Mouse (Mus musculus) midbrain, postnatal 0 days (tissue): Measurements from ENCODE around the gene Zfp189. TPM values are rescaled to one million over a fixed set of nuclear protein-coding genes. Genes with fewer than 3 reads are reported as not detected.

Source experiments
- ATAC-seq: fragments of 200-750 bp; cut with Nextera tagmentation; 2 replicates; pipeline ENCODE4 v1.8.0; 2017; ENCODE audit warnings: moderate number of reproducible peaks, mild to moderate bottlenecking, moderate TSS enrichment, moderate library complexity; ENCODE audit not compliant: low FRiP score
- DNase-seq: peaks from one replicate; pipeline ENCODE4 v3.0.0-alpha.2; 2015; ENCODE audit warnings: low spot score
- H3K27ac ChIP-seq: fragments of 300-500 bp; sonication (generic); 2 replicates; pipeline ENCODE4 v1.5.1; 2014; ENCODE audit warnings: low read depth, mild to moderate bottlenecking, low read length, mixed read lengths
- H3K27me3 ChIP-seq: fragments of 300-500 bp; sonication (generic); 2 replicates; pipeline ENCODE4 v1.6.1; 2014; ENCODE audit warnings: low read length, control low read depth, mixed read lengths; ENCODE audit not compliant: insufficient read depth
- H3K36me3 ChIP-seq: fragments of 300-500 bp; sonication (generic); 2 replicates; pipeline ENCODE4 v1.6.1; 2014; ENCODE audit warnings: low read length, control low read depth, mixed read lengths; ENCODE audit not compliant: insufficient read depth
- H3K4me1 ChIP-seq: fragments of 300-500 bp; sonication (generic); 2 replicates; pipeline ENCODE4 v1.6.1; 2014; ENCODE audit warnings: mild to moderate bottlenecking, control low read depth, antibody characterized with exemption, low read length, mixed read lengths; ENCODE audit not compliant: insufficient read depth
- H3K4me2 ChIP-seq: fragments of 300-500 bp; sonication (generic); 2 replicates; pipeline ENCODE4 v1.6.1; 2014; ENCODE audit warnings: low read depth, mild to moderate bottlenecking, low read length, mixed read lengths; ENCODE audit not compliant: poor library complexity, severe bottlenecking
- H3K4me3 ChIP-seq: fragments of 300-500 bp; sonication (generic); 2 replicates; pipeline ENCODE4 v1.5.1; 2014; ENCODE audit warnings: low read depth, mild to moderate bottlenecking, low read length, moderate library complexity
- H3K9ac ChIP-seq: fragments of 300-500 bp; sonication (generic); replicated peaks from 2 replicates; pipeline ENCODE4 v1.6.1; 2014; ENCODE audit warnings: mild to moderate bottlenecking, low read length, moderate library complexity, mixed read lengths; ENCODE audit not compliant: poor library complexity, severe bottlenecking
- H3K9me3 ChIP-seq: fragments of 300-500 bp; sonication (generic); 2 replicates; pipeline ENCODE4 v1.6.1; 2016; ENCODE audit warnings: low read length, control low read depth
- CTCF ChIP-seq: IDR thresholded peaks from 2 replicates; pipeline ENCODE4 v1.5.1; 2016; ENCODE audit warnings: antibody characterized with exemption, mild to moderate bottlenecking
- WGBS: fragments of 180-500 bp; shearing (Covaris S2); extraction: QIAGEN DNeasy Blood & Tissue Kit; methylation state at CpG from one replicate; pipeline ENCODE4 v1.1.7; 2014; 5-methylcytosine and 5-hydroxymethylcytosine counted together
- polyA plus RNA-seq: library from polyadenylated mRNA; unstranded; fragments of >200 nt; fragmentation: Nextera tagmentation; extraction: Ambion mirVana; gene quantifications from 2 replicates; pipeline ENCODE4 v1.2.1, GENCODE M21; 2015
- total RNA-seq: library from RNA; depleted of rRNA; stranded (reverse); fragments of >200 nt; gene quantifications from 2 replicates; pipeline ENCODE4 v1.2.3, GENCODE M21; 2014

Gene Zfp189
- total and polyA plus RNA-seq, 2 experiments from 2014 or later, result 4.2 to 6.3 TPM

DNA sequence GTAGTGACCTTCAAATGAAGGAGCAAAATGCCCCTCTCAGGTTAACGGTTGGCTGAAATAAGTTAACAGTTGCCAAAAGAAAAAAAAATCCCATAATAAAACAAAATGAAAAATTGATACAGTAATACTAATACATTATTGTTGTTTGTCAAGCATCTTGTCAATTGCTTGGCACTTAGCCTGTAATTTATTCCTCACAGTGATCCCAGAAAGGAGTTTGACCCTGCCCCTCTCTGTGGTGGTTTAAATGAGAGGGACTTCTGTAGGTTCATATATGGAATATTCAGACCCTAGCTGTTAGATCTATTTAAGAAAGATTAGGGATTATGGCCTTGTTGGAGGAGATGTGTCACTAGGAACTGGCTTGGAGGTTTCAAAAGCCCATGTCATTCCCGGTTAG is 25.1 kb downstream of the Zfp189 start:
- H3K9me3 ChIP-seq, result no peaks in the 10 kb centered on the region
- no peak overlapping the region for H3K27ac ChIP-seq
- DNase-seq (no peak), ATAC-seq (no peak)
- H3K36me3 ChIP-seq, result no peaks in the 10 kb centered on the region
- no peak overlapping the region for H3K9ac ChIP-seq
- no peak overlapping the region for H3K4me3 ChIP-seq
- no peaks in the 10 kb centered on the region for H3K4me1 ChIP-seq
- WGBS, result 88% methylated on average over 2 of the region's 2 CpGs
- no peak for TF ChIP-seq CTCF
- H3K27me3 ChIP-seq, result no peaks in the 10 kb centered on the region
- H3K4me2 ChIP-seq, result no peak overlapping the region

DNA sequence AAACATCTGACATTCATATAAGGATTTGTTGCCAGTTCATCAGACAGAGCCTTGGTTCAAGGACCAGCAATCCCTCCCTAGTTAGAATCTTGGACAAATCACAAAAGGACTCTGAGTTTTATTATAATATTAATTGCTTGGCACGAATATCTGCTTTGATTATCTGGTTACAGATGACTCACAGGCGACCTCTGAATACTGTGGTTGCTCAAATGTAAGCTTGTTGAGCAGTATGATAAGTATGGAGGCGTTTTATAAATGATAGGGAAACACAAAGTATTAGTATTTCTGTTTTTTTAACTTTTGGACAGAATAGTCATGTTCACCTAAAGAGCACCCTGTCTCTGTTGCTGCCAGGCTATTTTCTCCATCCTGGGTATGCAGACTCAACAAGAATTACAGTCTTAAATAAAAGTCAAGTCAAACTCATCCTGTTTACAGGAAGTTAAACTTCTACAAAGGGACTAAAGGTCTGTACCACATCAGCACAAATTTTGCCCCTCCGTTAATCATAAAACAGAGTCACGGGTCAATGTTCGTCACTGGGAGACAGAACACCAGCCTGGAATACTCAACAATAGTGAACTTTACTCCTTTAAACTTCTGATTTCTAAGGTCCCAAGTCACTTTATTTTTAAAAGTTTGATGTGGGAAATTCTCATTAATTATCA is 26.0 kb downstream of the Zfp189 start:
- no peak overlapping the region for H3K4me2 ChIP-seq
- ATAC-seq, result no peak
- H3K9me3 ChIP-seq, result no peaks in the 10 kb centered on the region
- H3K27me3 ChIP-seq, result no peaks in the 10 kb centered on the region
- no peak overlapping the region for H3K27ac ChIP-seq
- no peaks in the 10 kb centered on the region for H3K4me1 ChIP-seq
- no peak for DNase-seq
- TF ChIP-seq CTCF, result no peak
- H3K4me3 ChIP-seq, result no peak overlapping the region
- H3K36me3 ChIP-seq, result no peaks in the 10 kb centered on the region
- no peak overlapping the region for H3K9ac ChIP-seq
- WGBS, result 80% methylated on average over 6 of the region's 6 CpGs

DNA sequence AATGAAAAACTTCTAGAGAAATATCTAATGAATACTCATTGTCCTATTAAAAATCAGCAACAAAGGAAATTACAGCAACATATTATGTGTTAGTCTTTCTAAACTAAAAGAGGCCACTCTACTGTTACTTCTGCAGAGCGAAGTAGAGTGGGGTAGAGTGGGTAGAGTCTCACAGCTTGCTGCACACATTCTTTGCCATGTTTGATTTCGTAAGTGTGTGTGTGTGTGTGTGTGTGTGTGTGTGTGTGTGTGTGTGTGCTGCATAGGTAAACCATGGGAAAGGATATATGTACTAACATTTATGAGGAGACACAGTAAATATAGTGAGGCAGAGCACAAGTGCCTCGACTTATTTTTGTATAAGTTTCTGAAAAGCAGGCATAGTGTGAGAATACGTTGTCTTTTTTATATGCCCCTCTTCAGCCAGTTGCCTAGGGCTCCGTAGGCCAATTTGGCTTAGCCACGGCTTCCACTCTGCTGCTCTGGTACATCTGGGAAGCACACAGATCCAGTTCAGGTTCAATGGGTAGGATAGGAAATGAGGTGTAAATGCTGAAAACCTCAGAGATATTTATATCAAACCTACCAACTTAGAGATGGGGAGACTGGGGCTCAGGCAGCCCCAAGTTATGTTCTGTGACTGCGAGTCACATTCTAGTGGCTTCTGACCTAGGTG is 26.7 kb downstream of the Zfp189 start:
- no peak for ATAC-seq
- Histone ChIP-seq H3K9me3 (no peaks in the 10 kb centered on the region), H3K4me2 (no peak overlapping the region), H3K4me1 (no peaks in the 10 kb centered on the region), H3K4me3 (no peak overlapping the region), H3K36me3 (no peaks in the 10 kb centered on the region), H3K9ac (no peak overlapping the region), H3K27ac (no peak overlapping the region), H3K27me3 (no peaks in the 10 kb centered on the region)
- 86% methylated on average over 7 of the region's 7 CpGs for WGBS
- TF ChIP-seq CTCF, result no peak
- DNase-seq, result no peak

DNA sequence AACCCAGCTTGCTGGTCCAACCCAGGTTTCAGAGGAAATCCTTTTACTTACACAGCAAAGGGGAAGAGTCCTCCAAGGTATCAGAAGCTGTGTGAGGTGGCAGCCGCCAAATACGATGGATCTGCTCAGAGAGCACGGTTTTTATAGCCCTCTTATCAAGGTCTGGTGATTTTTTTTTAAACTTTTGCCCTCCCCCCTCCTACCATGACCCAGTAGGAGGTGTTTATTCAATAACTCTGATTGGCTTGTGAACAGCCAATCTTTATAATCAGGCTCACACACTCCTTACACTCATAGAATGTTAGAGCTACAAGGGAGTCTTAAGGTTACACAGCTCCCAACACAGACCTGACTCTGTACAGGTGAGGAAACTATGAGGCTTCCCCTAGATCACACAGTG is 28.4 kb downstream of the Zfp189 start, which contains the start of gene Aldob:
TSS of gene Aldob (minus strand) at position 164 of the 400 bp plus-strand sequence.
- DNase-seq (no peak), ATAC-seq (no peak)
- Histone ChIP-seq H3K36me3 (no peaks in the 10 kb centered on the region), H3K27ac (no peak within 1 kb of the TSS), H3K4me3 (no peak within 1 kb of the TSS), H3K27me3 (no peaks in the 10 kb centered on the region), H3K4me1 (no peaks in the 10 kb centered on the region), H3K9me3 (no peaks in the 10 kb centered on the region), H3K9ac (no peak within 1 kb of the TSS), H3K4me2 (no peak within 1 kb of the TSS)
- no peak for TF ChIP-seq CTCF
- 66% methylated on average over 3 of the region's 3 CpGs for whole genome bisulfite sequencing

DNA sequence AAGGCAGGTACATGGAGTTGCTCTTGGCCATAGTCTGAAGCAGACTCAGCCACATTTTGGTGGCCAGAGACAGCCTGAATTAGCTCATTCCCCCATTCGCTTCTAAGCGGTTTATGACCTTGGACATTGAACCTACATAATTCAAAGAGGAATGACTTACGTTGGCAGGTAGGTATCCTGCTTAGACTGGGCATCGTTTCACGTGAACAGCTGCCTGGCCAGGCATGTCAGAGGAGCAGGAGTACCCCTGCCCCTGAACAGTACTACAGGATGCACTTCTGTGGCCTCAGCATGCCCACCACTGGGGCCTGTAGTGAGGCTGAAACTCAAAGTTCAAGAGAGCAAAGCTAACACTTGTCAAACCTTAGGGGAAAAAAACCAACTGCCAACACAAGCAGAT is 32.4 kb downstream of the Zfp189 start:
- ATAC-seq, result no peak

DNA sequence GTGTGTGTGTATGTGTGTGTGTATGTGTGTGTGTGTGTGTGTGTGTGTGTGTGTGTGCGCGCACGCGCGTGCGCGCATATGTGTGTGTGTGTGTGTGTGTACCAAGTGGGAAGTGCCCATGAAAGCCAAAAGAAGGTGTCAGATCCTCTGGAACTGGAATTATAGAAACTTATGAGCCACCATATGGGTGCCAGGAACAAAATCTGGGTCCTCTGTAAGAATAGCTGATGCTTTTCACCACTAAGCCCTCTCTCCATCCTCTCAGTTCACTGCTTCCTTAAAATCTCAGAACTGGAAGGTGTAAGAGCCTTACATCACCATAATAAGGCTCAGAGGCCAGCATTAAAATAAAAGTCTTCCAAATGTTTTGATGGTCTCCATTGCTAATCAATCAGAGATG is 36.4 kb downstream of the Zfp189 start:
- no peak for ATAC-seq
- Histone ChIP-seq H3K4me2 (no peak overlapping the region), H3K27me3 (no peaks in the 10 kb centered on the region), H3K4me1 (no peaks in the 10 kb centered on the region), H3K27ac (no peak overlapping the region), H3K36me3 (no peaks in the 10 kb centered on the region), H3K9me3 (no peaks in the 10 kb centered on the region), H3K4me3 (no peak overlapping the region), H3K9ac (no peak overlapping the region)
- no peak for TF ChIP-seq CTCF
- DNase-seq, result no peak
- WGBS, result 98% methylated on average over 7 of the region's 7 CpGs

More for the DNA sequence above, 32.4 kb downstream of the Zfp189 start:
- WGBS, result 96% methylated on average over 5 of the region's 5 CpGs
- DNase-seq, result no peak
- Histone ChIP-seq H3K27ac (no peak overlapping the region), H3K9me3 (no peaks in the 10 kb centered on the region), H3K4me2 (no peak overlapping the region), H3K36me3 (no peaks in the 10 kb centered on the region), H3K27me3 (no peaks in the 10 kb centered on the region), H3K9ac (no peak overlapping the region), H3K4me3 (no peak overlapping the region), H3K4me1 (no peaks in the 10 kb centered on the region)
- no peak for TF ChIP-seq CTCF
